Mouse (Mus musculus): ENCODE results near the gene Rpl35. TPM values are rescaled to one million over a fixed set of nuclear protein-coding genes. Genes with fewer than 3 reads are reported as not detected.

Rpl35 gene
- polyA plus RNA-seq, 1 experiment from 2014 or later = 487 TPM

- WGBS (ENCODE audit: insufficient replicate concordance) = 10% methylated on average over 33 of the region's 33 CpGs
- Histone ChIP-seq H3K4me2 (peak within 1 kb of the TSS; percentile 76), H3K4me1 (replicated peaks) (peaks cover 53% of the 10 kb centered on the region), H3K9ac (peak within 1 kb of the TSS; percentile 62), H3K27ac (replicated peaks) (peak within 1 kb of the TSS; percentile 78), H3K27me3 (no peaks in the 10 kb centered on the region), H3K9me3 (replicated peaks) (no peaks in the 10 kb centered on the region), H3K4me3 (replicated peaks) (peak within 1 kb of the TSS; percentile 65), H3K36me3 (replicated peaks) (peaks cover 34% of the 10 kb centered on the region)
- ATAC-seq (ENCODE audit: insufficient read depth) = peak; percentile 83
Measured at GRCm38 (mm10) chr2:38997386-38998374, 7.7 kb downstream of the Rpl35 start, which contains the start of gene Wdr38. Gene Wdr38, plus strand, starts transcription at chr2:38997476.

GRCm38 (mm10) chr2:38992452-38992851, 13.0 kb downstream of the Rpl35 start:
- H3K4me3 ChIP-seq (replicated peaks) = no peak overlapping the region
- no peak overlapping the region for H3K4me2 ChIP-seq
- 63% methylated on average over 4 of the region's 4 CpGs for WGBS (ENCODE audit: insufficient replicate concordance)
- H3K27me3 ChIP-seq = no peaks in the 10 kb centered on the region
- ATAC-seq (ENCODE audit: insufficient read depth) = no peak
- H3K27ac ChIP-seq (replicated peaks) = no peak overlapping the region
- H3K9me3 ChIP-seq (replicated peaks) = no peaks in the 10 kb centered on the region
- H3K4me1 ChIP-seq (replicated peaks) = peaks cover 48% of the 10 kb centered on the region
- H3K9ac ChIP-seq = no peak overlapping the region
- no peaks in the 10 kb centered on the region for H3K36me3 ChIP-seq (replicated peaks)

GRCm38 (mm10) chr2:38992004-38992403, 13.4 kb downstream of the Rpl35 start:
- Histone ChIP-seq H3K4me1 (replicated peaks) (peaks cover 48% of the 10 kb centered on the region), H3K4me2 (no peak overlapping the region), H3K27me3 (no peaks in the 10 kb centered on the region), H3K9ac (no peak overlapping the region), H3K4me3 (replicated peaks) (no peak overlapping the region), H3K9me3 (replicated peaks) (no peaks in the 10 kb centered on the region), H3K27ac (replicated peaks) (no peak overlapping the region), H3K36me3 (replicated peaks) (no peaks in the 10 kb centered on the region)
- WGBS (ENCODE audit: insufficient replicate concordance) = 25% methylated on average over 4 of the region's 4 CpGs
- ATAC-seq (ENCODE audit: insufficient read depth) = no peak

- Histone ChIP-seq H3K27me3 (no peaks in the 10 kb centered on the region), H3K9ac (no peak overlapping the region), H3K27ac (replicated peaks) (peak overlapping the region; percentile 73), H3K4me3 (replicated peaks) (no peak overlapping the region), H3K36me3 (replicated peaks) (no peaks in the 10 kb centered on the region), H3K9me3 (replicated peaks) (no peaks in the 10 kb centered on the region), H3K4me2 (peak overlapping the region; percentile 32), H3K4me1 (replicated peaks) (peaks cover 48% of the 10 kb centered on the region)
- peak; percentile 83 for ATAC-seq (ENCODE audit: insufficient read depth)
- WGBS (ENCODE audit: insufficient replicate concordance) = 36% methylated on average over 2 of the region's 2 CpGs
Measured at GRCm38 (mm10) chr2:38988929-38989328, 16.5 kb downstream of the Rpl35 start.

GRCm38 (mm10) chr2:38987803-38988510, 17.5 kb downstream of the Rpl35 start:
- H3K4me2 ChIP-seq = no peak overlapping the region
- H3K9me3 ChIP-seq (replicated peaks) = 0 out of 2 replicates have a peak, but pooled peaks cover 3% of the 10 kb centered on the region
- 69% methylated on average over 6 of the region's 6 CpGs for WGBS (ENCODE audit: insufficient replicate concordance)
- peaks cover 48% of the 10 kb centered on the region for H3K4me1 ChIP-seq (replicated peaks)
- no peak overlapping the region for H3K4me3 ChIP-seq (replicated peaks)
- no peak for ATAC-seq (ENCODE audit: insufficient read depth)
- no peaks in the 10 kb centered on the region for H3K36me3 ChIP-seq (replicated peaks)
- peak overlapping the region; percentile 73 for H3K27ac ChIP-seq (replicated peaks)
- H3K9ac ChIP-seq = no peak overlapping the region
- no peaks in the 10 kb centered on the region for H3K27me3 ChIP-seq

- no peaks in the 10 kb centered on the region for H3K36me3 ChIP-seq (replicated peaks)
- H3K4me1 ChIP-seq (replicated peaks) = peaks cover 45% of the 10 kb centered on the region
- 0 out of 2 replicates have a peak, but pooled peaks cover 3% of the 10 kb centered on the region for H3K9me3 ChIP-seq (replicated peaks)
- no peak for ATAC-seq (ENCODE audit: insufficient read depth)
- WGBS (ENCODE audit: insufficient replicate concordance) = 62% methylated on average over 1 of the region's 1 CpGs
- H3K9ac ChIP-seq = no peak overlapping the region
- no peak overlapping the region for H3K4me3 ChIP-seq (replicated peaks)
- no peak overlapping the region for H3K4me2 ChIP-seq
- 0 out of 2 replicates have a peak overlapping the region, but pooled peaks have one; percentile 73 for H3K27ac ChIP-seq (replicated peaks)
- no peaks in the 10 kb centered on the region for H3K27me3 ChIP-seq
Measured at GRCm38 (mm10) chr2:38987371-38987770, 18.1 kb downstream of the Rpl35 start.

GRCm38 (mm10) chr2:38986580-38986979, 18.8 kb downstream of the Rpl35 start:
- Histone ChIP-seq H3K36me3 (replicated peaks) (no peaks in the 10 kb centered on the region), H3K4me1 (replicated peaks) (peaks cover 37% of the 10 kb centered on the region), H3K4me2 (no peak overlapping the region), H3K9me3 (replicated peaks) (0 out of 2 replicates have a peak, but pooled peaks cover 3% of the 10 kb centered on the region), H3K4me3 (replicated peaks) (no peak overlapping the region), H3K27ac (replicated peaks) (no peak overlapping the region), H3K27me3 (no peaks in the 10 kb centered on the region), H3K9ac (no peak overlapping the region)
- ATAC-seq (ENCODE audit: insufficient read depth) = no peak
- 74% methylated on average over 3 of the region's 3 CpGs for WGBS (ENCODE audit: insufficient replicate concordance)

GRCm38 (mm10) chr2:38983456-38983855, 22.0 kb downstream of the Rpl35 start:
- no peak overlapping the region for H3K9ac ChIP-seq
- peaks cover 15% of the 10 kb centered on the region for H3K4me1 ChIP-seq (replicated peaks)
- no peak overlapping the region for H3K4me3 ChIP-seq (replicated peaks)
- H3K4me2 ChIP-seq = no peak overlapping the region
- no peak for ATAC-seq (ENCODE audit: insufficient read depth)
- H3K27ac ChIP-seq (replicated peaks) = no peak overlapping the region
- no peaks in the 10 kb centered on the region for H3K36me3 ChIP-seq (replicated peaks)
- 0 out of 2 replicates have a peak, but pooled peaks cover 3% of the 10 kb centered on the region for H3K9me3 ChIP-seq (replicated peaks)
- H3K27me3 ChIP-seq = peaks cover 9% of the 10 kb centered on the region
- 84% methylated on average over 2 of the region's 2 CpGs for WGBS (ENCODE audit: insufficient replicate concordance)

GRCm38 (mm10) chr2:38977837-38978236, 27.6 kb downstream of the Rpl35 start:
- Histone ChIP-seq H3K27me3 (peaks cover 28% of the 10 kb centered on the region), H3K4me3 (replicated peaks) (no peak overlapping the region), H3K27ac (replicated peaks) (no peak overlapping the region), H3K9me3 (replicated peaks) (no peaks in the 10 kb centered on the region), H3K36me3 (replicated peaks) (no peaks in the 10 kb centered on the region), H3K9ac (no peak overlapping the region), H3K4me2 (no peak overlapping the region), H3K4me1 (replicated peaks) (peaks cover 8% of the 10 kb centered on the region)
- ATAC-seq (ENCODE audit: insufficient read depth) = no peak
- 72% methylated on average over 4 of the region's 4 CpGs for WGBS (ENCODE audit: insufficient replicate concordance)

- no peak for ATAC-seq (ENCODE audit: insufficient read depth)
- Histone ChIP-seq H3K4me3 (replicated peaks) (no peak overlapping the region), H3K36me3 (replicated peaks) (no peaks in the 10 kb centered on the region), H3K9ac (no peak overlapping the region), H3K4me1 (replicated peaks) (peaks cover 9% of the 10 kb centered on the region), H3K4me2 (no peak overlapping the region), H3K9me3 (replicated peaks) (no peaks in the 10 kb centered on the region), H3K27me3 (peaks cover 28% of the 10 kb centered on the region), H3K27ac (replicated peaks) (no peak overlapping the region)
- WGBS (ENCODE audit: insufficient replicate concordance) = 72% methylated on average over 21 of the region's 21 CpGs
Measured at GRCm38 (mm10) chr2:38975941-38976805, 29.3 kb downstream of the Rpl35 start.

Measured in liver, embryonic 15.5 days (tissue).